Mouse (Mus musculus) liver, adult (tissue): ENCODE results near the gene Ilf3.

ENCODE experiments used
- GATA4 ChIP-seq: IDR thresholded peaks from 2 replicates; pipeline ENCODE4 v1.6.1; 2014; ENCODE audit warnings: mild to moderate bottlenecking, low read length; ENCODE audit not compliant: insufficient replicate concordance

Gene Ilf3

DNA sequence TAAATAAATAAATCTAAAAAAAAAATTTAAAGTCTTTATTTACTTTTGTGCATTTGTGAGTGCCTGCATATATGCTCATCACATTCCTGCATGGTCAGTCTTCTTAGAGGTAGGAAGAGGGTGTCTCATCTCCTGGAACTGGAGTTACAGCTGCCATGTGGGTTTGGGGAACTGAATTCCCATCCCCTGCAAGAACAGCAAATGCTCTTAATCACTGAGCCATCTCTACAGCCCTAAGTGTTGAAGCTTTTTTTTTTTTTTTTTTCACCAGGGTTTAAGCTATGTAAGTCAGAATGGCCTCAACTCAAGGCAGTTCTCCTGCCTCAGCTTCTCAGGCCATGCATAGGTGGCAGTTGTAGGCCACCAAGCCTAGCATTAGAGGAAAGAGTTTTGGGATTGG lies 32.9 kb upstream of the Ilf3 start:
- no peak for TF ChIP-seq GATA4

DNA sequence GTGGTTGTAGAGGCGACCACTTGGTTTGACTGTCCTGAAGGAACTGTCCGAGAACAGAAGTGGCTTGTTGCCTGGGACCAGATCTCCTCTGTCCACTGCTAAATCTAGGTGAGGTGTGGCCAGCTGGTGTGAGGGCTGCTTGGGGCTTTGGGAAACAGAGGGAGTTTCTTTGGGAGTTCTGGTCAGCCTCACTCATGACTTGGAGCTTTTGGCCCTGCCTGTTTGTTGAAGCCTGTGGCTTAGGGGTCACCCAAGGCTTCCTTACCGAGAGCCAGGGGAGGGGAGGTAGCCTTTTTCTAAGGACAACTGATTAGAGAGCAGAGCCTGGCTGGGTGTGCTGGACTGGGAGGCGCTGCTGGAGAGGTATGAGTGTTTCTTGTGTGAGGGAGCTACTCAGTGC lies 32.3 kb upstream of the Ilf3 start:
- TF ChIP-seq GATA4 = no peak

GRCm38 (mm10) chr9:21336491-21336890 lies 31.2 kb upstream of the Ilf3 start:
- TF ChIP-seq GATA4 = no peak

GRCm38 (mm10) chr9:21337652-21338051 lies 30.0 kb upstream of the Ilf3 start:
- TF ChIP-seq GATA4 = no peak

GRCm38 (mm10) chr9:21340411-21340810 lies 27.3 kb upstream of the Ilf3 start:
- TF ChIP-seq GATA4 = no peak

DNA sequence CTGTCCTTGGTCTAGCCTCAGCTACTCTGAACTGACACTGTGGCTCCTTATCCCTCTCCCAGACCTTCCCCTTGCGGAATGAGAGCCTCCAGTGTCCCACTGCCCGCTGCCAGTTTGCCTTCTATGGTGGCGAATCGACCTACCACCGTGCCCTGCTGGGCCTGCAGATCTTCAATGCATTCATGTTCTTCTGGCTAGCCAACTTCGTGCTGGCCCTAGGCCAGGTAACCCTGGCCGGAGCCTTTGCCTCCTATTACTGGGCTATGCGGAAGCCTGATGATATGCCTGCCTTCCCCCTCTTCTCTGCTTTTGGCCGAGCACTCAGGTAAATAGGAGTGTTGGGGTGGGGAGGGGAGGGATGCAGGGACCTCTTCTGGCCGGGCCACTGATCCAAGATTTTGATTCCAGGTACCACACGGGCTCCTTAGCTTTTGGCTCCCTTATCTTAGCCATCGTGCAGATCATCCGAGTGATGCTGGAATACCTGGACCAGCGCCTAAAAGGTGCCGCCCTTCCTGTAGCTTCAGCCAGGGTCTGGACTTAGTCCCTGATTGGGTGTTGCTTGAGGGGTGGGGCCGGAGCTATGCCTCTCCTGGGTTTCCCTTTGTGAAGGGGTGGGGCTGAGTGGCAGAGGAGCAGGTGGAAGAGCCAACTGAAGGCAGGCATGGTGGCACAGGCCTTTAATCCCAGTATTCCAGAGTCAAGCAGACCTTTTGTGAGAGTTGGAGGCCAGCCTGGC lies 20.9 kb upstream of the Ilf3 start:
- TF ChIP-seq GATA4 = no peak

DNA sequence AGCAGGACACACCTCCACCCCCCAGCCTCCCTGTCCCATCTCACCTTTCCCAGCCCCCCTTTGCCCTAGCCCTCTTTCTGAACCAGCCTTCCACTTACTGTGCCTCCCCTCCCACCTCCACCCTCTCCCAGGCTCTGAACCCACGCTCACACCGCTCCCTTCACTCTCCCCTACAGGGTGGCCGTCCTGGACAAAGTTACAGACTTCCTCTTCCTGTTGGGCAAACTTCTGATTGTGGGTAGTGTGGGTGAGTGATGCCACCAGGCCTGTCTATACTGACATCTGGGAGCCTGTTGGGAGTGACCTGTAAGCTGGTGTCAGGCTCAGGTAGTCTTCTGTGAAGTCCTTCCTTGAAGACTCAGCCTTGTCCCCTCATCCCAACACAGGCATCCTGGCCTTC lies 19.5 kb upstream of the Ilf3 start:
- no peak for TF ChIP-seq GATA4

GRCm38 (mm10) chr9:21351178-21351577 lies 16.5 kb upstream of the Ilf3 start:
- no peak for TF ChIP-seq GATA4

- TF ChIP-seq GATA4 = no peak
Observed at GRCm38 (mm10) chr9:21351702-21352377, 15.8 kb upstream of the Ilf3 start.

- TF ChIP-seq GATA4 = peak; percentile 15; the same call in 1 of the 2 replicates
Observed at GRCm38 (mm10) chr9:21352463-21353372, 15.0 kb upstream of the Ilf3 start.

DNA sequence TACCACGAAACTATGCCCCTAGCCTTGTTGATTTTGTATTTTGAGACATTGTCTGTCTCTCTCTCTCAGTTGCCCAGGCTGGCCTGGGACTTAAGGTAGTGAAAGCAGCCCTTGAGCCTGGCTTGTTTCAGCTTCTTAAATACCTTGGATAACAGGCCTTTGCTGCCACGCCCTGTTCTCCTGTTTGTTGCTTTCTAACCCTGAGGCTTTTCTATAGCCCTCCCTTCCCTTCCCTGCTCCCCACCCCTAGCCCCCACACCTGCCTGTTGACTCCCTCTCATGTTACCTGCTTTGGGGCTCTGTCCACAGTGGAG lies 14.3 kb upstream of the Ilf3 start:
- TF ChIP-seq GATA4 = no peak

DNA sequence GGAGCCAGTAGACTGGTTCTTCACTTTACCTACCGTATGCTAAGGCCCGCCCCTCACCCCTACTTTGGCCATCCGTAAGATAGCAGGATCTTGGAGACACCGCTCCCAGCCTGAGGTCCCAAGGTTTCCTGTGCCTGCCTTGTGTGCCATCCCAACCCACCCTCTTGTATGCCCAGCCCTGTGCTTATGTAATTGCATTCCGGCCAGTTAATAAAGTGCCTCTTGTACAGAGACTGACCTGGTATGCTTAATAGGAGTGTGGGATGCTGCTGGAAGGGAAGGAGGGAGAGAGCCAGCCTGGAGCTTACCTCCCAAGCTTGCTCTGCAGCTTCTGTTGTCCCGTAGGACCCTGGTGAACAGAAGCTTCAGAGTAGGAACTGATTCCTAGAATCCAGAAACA lies 12.9 kb upstream of the Ilf3 start:
- no peak for TF ChIP-seq GATA4

DNA sequence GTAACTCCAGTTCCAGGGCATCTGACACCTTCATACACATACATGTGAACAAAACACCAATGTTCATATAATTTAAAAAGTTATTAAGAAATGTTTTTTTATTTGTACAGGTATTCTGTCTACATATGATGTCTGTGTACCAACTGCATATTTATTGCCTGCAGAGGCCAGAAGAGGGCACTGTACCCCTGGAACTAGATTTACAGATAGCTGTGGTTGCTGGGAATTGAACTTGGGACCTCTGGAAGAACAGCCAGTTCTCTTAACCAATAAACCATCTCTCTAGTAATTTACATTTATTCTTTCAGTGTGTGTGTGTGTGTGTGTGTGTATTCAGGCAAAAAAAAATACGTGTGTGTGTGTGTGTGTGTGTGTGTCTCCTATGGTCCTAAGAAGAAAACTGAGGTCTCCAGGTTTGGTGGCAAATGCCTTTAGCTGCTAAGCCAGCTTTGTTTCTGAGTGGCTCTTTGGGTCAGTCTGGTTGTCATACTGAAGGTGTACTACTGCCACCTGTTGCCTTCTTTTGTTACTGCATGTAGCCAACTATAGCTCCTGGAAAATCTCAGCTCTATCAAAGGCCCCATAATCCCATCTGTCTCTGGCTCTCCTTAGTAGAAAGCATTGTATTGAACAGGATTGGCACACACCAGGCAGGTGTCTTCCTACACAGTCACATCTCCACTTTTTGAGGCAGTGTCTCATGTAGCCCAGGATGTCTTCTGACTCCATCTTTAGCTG lies 10.5 kb upstream of the Ilf3 start:
- TF ChIP-seq GATA4 = no peak

DNA sequence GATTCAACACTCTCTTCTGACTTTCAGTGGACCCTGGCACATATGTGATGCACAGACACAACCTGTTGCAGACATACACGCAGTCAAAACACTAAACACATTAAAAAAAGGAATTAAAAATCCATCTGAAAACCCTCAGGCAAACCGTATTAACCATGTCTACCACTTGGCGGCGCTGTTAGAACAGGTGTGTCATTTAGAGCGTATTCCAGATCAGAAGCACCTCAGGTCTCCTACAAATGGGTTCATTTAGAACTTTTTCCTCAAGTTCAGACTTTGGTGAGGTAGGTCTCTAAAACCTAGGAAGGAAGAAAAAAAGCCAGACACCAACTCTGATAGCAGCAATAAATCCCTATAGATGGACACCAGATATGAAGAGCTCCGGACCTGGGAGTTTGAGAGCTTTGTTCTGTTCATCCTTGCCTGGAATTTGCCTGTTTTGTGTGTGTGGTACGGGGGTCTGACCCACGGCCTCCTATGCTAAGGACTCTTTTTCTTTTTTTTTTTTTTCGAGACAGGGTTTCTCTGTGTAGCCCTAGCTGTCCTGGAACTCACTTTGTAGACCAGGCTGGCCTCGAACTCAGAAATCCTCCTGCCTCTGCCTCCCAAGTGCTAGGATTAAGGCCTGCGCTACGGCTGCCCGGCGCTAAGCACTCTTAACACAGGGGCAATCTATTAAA lies 990 bp upstream of the Ilf3 start:
- TF ChIP-seq GATA4 = no peak
